Mouse (Mus musculus) midbrain, embryonic 11.5 days (tissue): ENCODE measurements around the gene Zfp933. TPM values are rescaled to one million over a fixed set of nuclear protein-coding genes. Genes with fewer than 3 reads are reported as not detected.
"Not testable (repeated sequence)": the region's sequence is repeated elsewhere in the genome, so short reads cannot be mapped to it uniquely, and the experiment has no call there.

Source experiments
- ATAC-seq: fragments of 200-750 bp; cut with Nextera tagmentation; 2 replicates; pipeline ENCODE4 v1.8.0; 2017; ENCODE audit warnings: moderate TSS enrichment, moderate library complexity; ENCODE audit not compliant: low FRiP score
- DNase-seq: peaks from one replicate; pipeline ENCODE4 v3.0.0; 2015; ENCODE audit warnings: low spot score; ENCODE audit errors: missing footprints
- H3K27ac ChIP-seq: fragments of 300-500 bp; sonication (generic); 2 replicates; pipeline ENCODE4 v1.5.1; 2014; ENCODE audit warnings: low read depth, low read length
- H3K27me3 ChIP-seq: fragments of 300-500 bp; sonication (generic); 2 replicates; pipeline ENCODE4 v1.6.1; 2014; ENCODE audit warnings: mild to moderate bottlenecking, low read length, moderate library complexity, mixed read lengths; ENCODE audit not compliant: control insufficient read depth, insufficient read depth
- H3K36me3 ChIP-seq: fragments of 300-500 bp; sonication (generic); 2 replicates; pipeline ENCODE4 v1.6.1; 2014; ENCODE audit warnings: mild to moderate bottlenecking, low read length, moderate library complexity, mixed read lengths; ENCODE audit not compliant: control insufficient read depth, insufficient read depth
- H3K4me1 ChIP-seq: fragments of 300-500 bp; sonication (generic); 2 replicates; pipeline ENCODE4 v1.6.1; 2014; ENCODE audit warnings: low read length; ENCODE audit not compliant: control insufficient read depth, insufficient read depth
- H3K4me2 ChIP-seq: fragments of 300-500 bp; sonication (generic); 2 replicates; pipeline ENCODE4 v1.6.1; 2014; ENCODE audit warnings: mild to moderate bottlenecking, moderate library complexity
- H3K4me3 ChIP-seq: fragments of 300-500 bp; sonication (generic); 2 replicates; pipeline ENCODE4 v1.5.1; 2014; ENCODE audit warnings: low read depth, low read length
- H3K9ac ChIP-seq: fragments of 300-500 bp; sonication (generic); 2 replicates; pipeline ENCODE4 v1.6.1; 2014; ENCODE audit warnings: low read length
- H3K9me3 ChIP-seq: fragments of 300-500 bp; sonication (generic); 2 replicates; pipeline ENCODE4 v1.6.1; 2016; ENCODE audit warnings: low read length; ENCODE audit not compliant: control insufficient read depth
- WGBS: fragments of 180-500 bp; shearing (Covaris S2); extraction: QIAGEN DNeasy Blood & Tissue Kit; methylation state at CpG from one replicate; pipeline ENCODE4 v1.1.7; 2014; 5-methylcytosine and 5-hydroxymethylcytosine counted together
- polyA plus RNA-seq: library from polyadenylated mRNA; unstranded; fragments of >200 nt; fragmentation: Nextera tagmentation; extraction: Ambion mirVana; gene quantifications from 2 replicates; pipeline ENCODE4 v1.2.1, GENCODE M21; 2014

Gene Zfp933
- polyA plus RNA-seq, 1 experiment from 2014 or later = 7.4 TPM

GRCm38 (mm10) chr4:147824389-147824788 is 23.8 kb downstream of the Zfp933 start:
- WGBS = 91% methylated on average over 4 of the region's 4 CpGs
- H3K27me3 ChIP-seq = no peaks in the 10 kb centered on the region
- H3K27ac ChIP-seq = no peak overlapping the region
- no peak overlapping the region for H3K9ac ChIP-seq
- ATAC-seq = no peak
- no peak for DNase-seq
- H3K36me3 ChIP-seq = peaks cover 24% of the 10 kb centered on the region
- H3K4me3 ChIP-seq = no peak overlapping the region
- H3K4me1 ChIP-seq = no peaks in the 10 kb centered on the region
- H3K9me3 ChIP-seq = peaks cover 44% of the 10 kb centered on the region
- H3K4me2 ChIP-seq = no peak overlapping the region

GRCm38 (mm10) chr4:147821414-147821813 is 26.8 kb downstream of the Zfp933 start:
- H3K36me3 ChIP-seq = peaks cover 13% of the 10 kb centered on the region
- not testable (repeated sequence) for H3K4me2 ChIP-seq, DNase-seq, H3K27ac ChIP-seq, H3K9ac ChIP-seq, H3K4me1 ChIP-seq, H3K27me3 ChIP-seq, H3K4me3 ChIP-seq, ATAC-seq
- WGBS = 89% methylated on average over 3 of the region's 3 CpGs
- peaks cover 30% of the 10 kb centered on the region for H3K9me3 ChIP-seq

DNA sequence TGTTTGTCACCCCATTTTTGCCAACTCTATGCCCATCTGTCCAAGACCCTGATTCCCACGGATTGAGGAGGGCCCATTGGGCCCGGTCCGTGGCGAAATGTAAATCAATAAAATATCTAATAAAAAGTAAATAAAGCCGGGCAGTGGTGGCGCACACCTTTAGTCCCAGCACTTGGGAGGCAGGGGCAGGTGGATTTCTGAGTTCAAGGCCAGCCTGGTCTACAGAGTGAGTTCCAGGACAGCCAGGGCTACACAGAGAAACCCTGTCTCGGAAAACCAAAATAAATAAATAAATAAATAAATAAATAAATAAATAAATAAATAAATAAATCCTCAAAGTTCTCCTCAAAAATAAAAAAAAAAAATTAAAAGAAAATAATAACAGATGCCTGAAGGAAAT is 28.5 kb downstream of the Zfp933 start:
- H3K27me3 ChIP-seq, H3K36me3 ChIP-seq, H3K4me2 ChIP-seq, H3K4me3 ChIP-seq, H3K4me1 ChIP-seq, DNase-seq, H3K9ac ChIP-seq, H3K27ac ChIP-seq, ATAC-seq: not testable (repeated sequence)
- peaks cover 16% of the 10 kb centered on the region; the same call in 1 of the 2 replicates for H3K9me3 ChIP-seq
- WGBS = 85% methylated on average over 7 of the region's 7 CpGs

GRCm38 (mm10) chr4:147814592-147815167 is 33.5 kb downstream of the Zfp933 start:
- no peaks in the 10 kb centered on the region for H3K4me1 ChIP-seq
- DNase-seq (no peak), ATAC-seq (no peak)
- H3K9ac ChIP-seq = no peak overlapping the region
- H3K4me3 ChIP-seq = no peak overlapping the region
- H3K27me3 ChIP-seq = no peaks in the 10 kb centered on the region
- no peak overlapping the region for H3K27ac ChIP-seq
- WGBS = 80% methylated on average over 2 of the region's 2 CpGs
- no peaks in the 10 kb centered on the region for H3K36me3 ChIP-seq
- H3K4me2 ChIP-seq = no peak overlapping the region
- H3K9me3 ChIP-seq = no peaks in the 10 kb centered on the region

DNA sequence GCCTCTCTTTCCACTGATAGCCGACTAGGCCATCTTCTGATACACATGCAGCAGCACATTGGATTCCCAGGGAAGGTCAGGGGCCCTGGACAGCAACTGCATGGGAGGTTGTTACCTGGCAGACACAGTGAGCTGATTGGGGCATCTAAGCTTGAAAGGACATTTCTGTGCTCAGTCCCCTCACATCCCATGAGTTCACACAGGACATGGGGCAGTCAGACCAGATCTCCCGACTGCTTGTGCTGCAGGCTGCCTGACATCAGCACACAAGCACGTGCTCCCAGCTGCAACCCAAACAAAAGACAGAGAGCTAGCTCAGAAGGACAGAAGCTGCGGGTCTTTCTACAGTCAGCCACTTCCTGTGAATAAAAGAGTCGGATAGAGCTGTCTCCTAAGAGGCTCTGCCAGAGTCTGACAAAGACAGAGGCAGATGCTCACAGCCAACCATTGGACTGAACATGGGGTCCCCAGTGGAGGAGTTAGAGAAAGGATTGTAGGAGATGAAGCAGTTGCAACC is 34.9 kb downstream of the Zfp933 start:
- ATAC-seq (0 out of 2 replicates have a peak, but pooled peaks have one; percentile 14), DNase-seq (no peak)
- H3K4me2 ChIP-seq = no peak overlapping the region
- no peaks in the 10 kb centered on the region for H3K9me3 ChIP-seq
- H3K4me3 ChIP-seq = no peak overlapping the region
- H3K9ac ChIP-seq = no peak overlapping the region
- H3K36me3 ChIP-seq = no peaks in the 10 kb centered on the region
- no peak overlapping the region for H3K27ac ChIP-seq
- no peaks in the 10 kb centered on the region for H3K27me3 ChIP-seq
- no peaks in the 10 kb centered on the region; the same call in 1 of the 2 replicates for H3K4me1 ChIP-seq
- WGBS = 52% methylated on average over 5 of the region's 5 CpGs

GRCm38 (mm10) chr4:147809966-147810304 is 38.2 kb downstream of the Zfp933 start:
- not testable (repeated sequence) for H3K27me3 ChIP-seq, H3K36me3 ChIP-seq, H3K9me3 ChIP-seq, DNase-seq, H3K9ac ChIP-seq, H3K4me1 ChIP-seq, H3K27ac ChIP-seq
- Histone ChIP-seq H3K4me2 (peak overlapping the region; percentile 53), H3K4me3 (peak overlapping the region; percentile 40; the same call in 1 of the 2 replicates)
- peak; percentile 30; the same call in 1 of the 2 replicates for ATAC-seq
- WGBS = 51% methylated on average over 2 of the region's 2 CpGs

DNA sequence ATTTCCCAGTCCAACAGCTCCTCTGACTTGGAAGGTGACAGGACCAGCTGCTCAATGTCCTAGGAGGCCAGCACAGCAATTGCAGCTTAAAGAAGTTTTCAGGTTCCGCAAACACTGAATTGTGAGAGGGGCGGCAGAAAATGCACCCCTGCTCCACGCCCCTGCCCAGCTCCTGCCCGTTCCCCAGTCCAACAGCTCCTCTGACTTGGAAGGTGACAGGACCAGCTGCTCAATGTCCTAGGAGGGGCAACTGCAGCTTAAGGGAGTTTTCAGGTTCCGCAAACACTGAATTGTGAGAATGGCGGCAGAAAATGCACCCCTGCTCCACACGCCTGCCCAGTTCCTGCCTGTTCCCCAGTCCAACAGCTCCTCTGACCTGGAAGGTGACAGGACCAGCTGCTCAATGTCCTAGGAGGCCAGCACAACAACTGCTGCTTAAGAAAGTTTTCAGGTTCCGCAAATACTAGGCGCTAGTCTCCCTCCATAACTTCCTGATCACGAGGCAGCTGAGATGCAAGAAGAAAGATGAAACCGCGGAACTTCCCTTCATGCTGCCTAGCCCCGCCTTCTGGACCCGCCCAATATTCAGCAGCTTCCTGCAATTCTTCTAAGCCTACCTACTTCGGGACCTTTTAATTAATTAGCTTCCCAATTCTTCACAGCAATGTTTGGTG is 38.7 kb downstream of the Zfp933 start, which contains the start of gene Zfp984:
Zfp984 (minus strand) TSS at position 497 of the 674 bp plus-strand sequence.
- H3K4me1 ChIP-seq, H3K27me3 ChIP-seq, H3K9me3 ChIP-seq, H3K36me3 ChIP-seq, H3K27ac ChIP-seq: not testable (repeated sequence)
- H3K9ac ChIP-seq = peak within 1 kb of the TSS; percentile 57
- DNase-seq (peak; percentile 91), ATAC-seq (peak; percentile 62)
- peak within 1 kb of the TSS; percentile 53 for H3K4me2 ChIP-seq
- peak within 1 kb of the TSS; percentile 40 for H3K4me3 ChIP-seq
- 12% methylated on average over 15 of the region's 15 CpGs for WGBS

GRCm38 (mm10) chr4:147808483-147808882 is 39.7 kb downstream of the Zfp933 start:
- not testable (repeated sequence) for H3K27ac ChIP-seq, H3K36me3 ChIP-seq, H3K27me3 ChIP-seq, DNase-seq, H3K9ac ChIP-seq, H3K4me3 ChIP-seq, H3K4me1 ChIP-seq, H3K4me2 ChIP-seq, H3K9me3 ChIP-seq
- WGBS = 84% methylated on average over 4 of the region's 4 CpGs
- ATAC-seq = 0 out of 2 replicates have a peak, but pooled peaks have one; percentile 47

DNA sequence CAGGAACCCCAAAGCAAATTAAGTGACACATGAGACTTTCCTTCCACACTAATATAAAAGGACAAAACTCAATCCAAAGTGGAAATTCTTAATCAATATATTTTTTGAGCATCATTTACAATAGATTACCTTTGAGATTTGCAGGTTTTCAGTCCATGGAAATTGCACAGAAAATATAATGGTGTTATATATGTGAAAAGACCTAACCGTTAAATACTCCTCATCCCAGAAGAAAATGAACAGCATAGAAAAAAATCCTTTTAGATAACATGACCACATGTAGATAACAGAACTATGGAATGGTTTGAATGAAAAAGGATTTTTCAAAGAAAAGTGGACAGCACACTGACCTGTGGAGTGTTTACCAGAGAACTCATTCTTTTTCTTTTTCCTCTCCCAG is 52.9 kb downstream of the Zfp933 start:
- not testable (repeated sequence) for H3K4me1 ChIP-seq, DNase-seq, H3K36me3 ChIP-seq, H3K9ac ChIP-seq, H3K27ac ChIP-seq, H3K27me3 ChIP-seq, H3K4me2 ChIP-seq, ATAC-seq, H3K4me3 ChIP-seq, H3K9me3 ChIP-seq
- 94% methylated on average over 1 of the region's 1 CpGs for WGBS
